Mouse (Mus musculus) CH12.LX (cell line): Measurements from ENCODE around the gene AW011738. TPM values are rescaled to one million over a fixed set of nuclear protein-coding genes. Genes with fewer than 3 reads are reported as not detected.

Source experiments
- DNase-seq: peaks from one replicate; pipeline ENCODE4 v3.0.0-alpha.2; 2013; ENCODE audit errors: extremely low read depth
- H3K27ac ChIP-seq: 2 replicates; pipeline ENCODE4 v1.5.1; 2012; ENCODE audit warnings: low read depth, mild to moderate bottlenecking, control low read depth, moderate library complexity; ENCODE audit not compliant: insufficient read depth
- H3K27me3 ChIP-seq: replicated peaks from 2 replicates; pipeline ENCODE3; 2012; ENCODE audit warnings: inconsistent platforms
- H3K36me3 ChIP-seq, 2 experiments: replicated peaks in 1 of 2; 2 replicates each; pipeline versions ENCODE3 to v1.6.1; 2012; ENCODE audit warnings: inconsistent platforms in 1 of 2, low read length in 1 of 2, mild to moderate bottlenecking in 1 of 2, mixed read lengths in 1 of 2, moderate library complexity in 1 of 2; ENCODE audit not compliant: control insufficient read depth in 1 of 2, insufficient read depth in 1 of 2
- H3K4me1 ChIP-seq, 2 experiments: 2 replicates each; pipeline ENCODE4 v1.6.1; 2012; ENCODE audit warnings: inconsistent platforms in 1 of 2, moderate library complexity in 1 of 2; ENCODE audit not compliant: insufficient read depth in 2 of 2, control insufficient read depth in 1 of 2
- H3K4me2 ChIP-seq: 2 replicates; pipeline ENCODE4 v1.6.1; 2012; ENCODE audit warnings: low read depth, mild to moderate bottlenecking, control low read depth; ENCODE audit not compliant: poor library complexity, insufficient read depth, severe bottlenecking
- H3K4me3 ChIP-seq, 3 experiments: fragments of 150-350 bp in 1 of 3; sonication (generic) in 1 of 3; replicated peaks in 1 of 3; 2 replicates each; pipeline versions ENCODE3 to v1.5.1; 2011 to 2012; ENCODE audit warnings: low read depth in 2 of 3, low read length in 2 of 3, mild to moderate bottlenecking in 2 of 3, moderate library complexity in 2 of 3, control low read depth in 1 of 3, improper control_type of control experiment in 1 of 3, inconsistent platforms in 1 of 3, mixed read lengths in 1 of 3; ENCODE audit not compliant: poor library complexity in 1 of 3
- H3K79me2 ChIP-seq: replicated peaks from 2 replicates; pipeline ENCODE4 v1.6.1; 2012; ENCODE audit warnings: mild to moderate bottlenecking, moderate library complexity; ENCODE audit not compliant: control insufficient read depth, poor library complexity, insufficient read depth, severe bottlenecking; ENCODE audit errors: extremely low read depth
- H3K9ac ChIP-seq: 2 replicates; pipeline ENCODE4 v1.6.1; 2012; ENCODE audit warnings: low read depth, mild to moderate bottlenecking, control low read depth, moderate library complexity; ENCODE audit not compliant: insufficient read depth
- H3K9me3 ChIP-seq: replicated peaks from 2 replicates; pipeline ENCODE3; 2012; ENCODE audit warnings: low read length, inconsistent platforms, mixed read lengths
- BHLHE40 ChIP-seq: IDR thresholded peaks from 2 replicates; pipeline ENCODE4 v1.6.1; 2011; ENCODE audit warnings: mild to moderate bottlenecking, low read depth, low read length, improper control_type of control experiment
- CHD1 ChIP-seq: IDR thresholded peaks from 2 replicates; pipeline ENCODE4 v1.6.1; 2012; ENCODE audit warnings: low read depth, low read length, improper control_type of control experiment, inconsistent platforms
- CTCF ChIP-seq, 2 experiments: IDR thresholded peaks in 1 of 2; conservative IDR thresholded peaks in 1 of 2; 2 replicates each; pipeline ENCODE4 v1.5.1; 2011 to 2012; ENCODE audit warnings: low read depth in 2 of 2, low read length in 2 of 2, improper control_type of control experiment in 1 of 2, inconsistent platforms in 1 of 2, mild to moderate bottlenecking in 1 of 2, moderate library complexity in 1 of 2
- E2F4 ChIP-seq: IDR thresholded peaks from 2 replicates; pipeline ENCODE4 v1.6.1; 2011; ENCODE audit warnings: low read depth, low read length, improper control_type of control experiment; ENCODE audit not compliant: insufficient replicate concordance
- ETS1 ChIP-seq: conservative IDR thresholded peaks from 2 replicates; pipeline ENCODE4 v1.6.1; 2012; ENCODE audit warnings: low read depth, mild to moderate bottlenecking, inconsistent platforms, low read length, improper control_type of control experiment, moderate library complexity
- GABPA ChIP-seq: IDR thresholded peaks from 2 replicates; pipeline ENCODE4 v1.6.1; 2012; ENCODE audit warnings: low read depth, low read length, improper control_type of control experiment, inconsistent platforms; ENCODE audit not compliant: insufficient replicate concordance
- HCFC1 ChIP-seq: IDR thresholded peaks from 2 replicates; pipeline ENCODE4 v1.6.1; 2012; ENCODE audit warnings: low read depth, mild to moderate bottlenecking, inconsistent platforms, low read length, improper control_type of control experiment
- IRF4 ChIP-seq: IDR thresholded peaks from 2 replicates; pipeline ENCODE4 v1.6.1; 2014; ENCODE audit warnings: low read depth, mild to moderate bottlenecking, inconsistent platforms, low read length, improper control_type of control experiment
- JUN ChIP-seq: IDR thresholded peaks from 2 replicates; pipeline ENCODE4 v1.6.1; 2011; ENCODE audit warnings: low read depth, mild to moderate bottlenecking, low read length, improper control_type of control experiment, moderate library complexity; ENCODE audit not compliant: insufficient read depth
- JUND ChIP-seq: conservative IDR thresholded peaks from 2 replicates; pipeline ENCODE4 v1.6.1; 2011; ENCODE audit warnings: low read depth, low read length, improper control_type of control experiment
- KAT2A ChIP-seq: IDR thresholded peaks from 2 replicates; pipeline ENCODE4 v1.6.1; 2012; ENCODE audit warnings: low read length, improper control_type of control experiment, inconsistent platforms; ENCODE audit not compliant: insufficient replicate concordance
- MAFK ChIP-seq: IDR thresholded peaks from 2 replicates; pipeline ENCODE4 v1.6.1; 2011; ENCODE audit warnings: low read length, improper control_type of control experiment; ENCODE audit not compliant: insufficient replicate concordance
- MAX ChIP-seq: IDR thresholded peaks from 2 replicates; pipeline ENCODE4 v1.6.1; 2011; ENCODE audit warnings: low read length, improper control_type of control experiment
- MXI1 ChIP-seq: IDR thresholded peaks from 2 replicates; pipeline ENCODE4 v1.6.1; 2011; ENCODE audit warnings: mild to moderate bottlenecking, low read depth, low read length, improper control_type of control experiment
- MYC ChIP-seq: IDR thresholded peaks from 2 replicates; pipeline ENCODE4 v1.6.1; 2011; ENCODE audit warnings: low read depth, mild to moderate bottlenecking, improper control_type of control experiment, low read length
- NELFE ChIP-seq: IDR thresholded peaks from 2 replicates; pipeline ENCODE4 v1.6.1; 2011; ENCODE audit warnings: low read depth, low read length, improper control_type of control experiment
- POLR2A ChIP-seq: IDR thresholded peaks from 2 replicates; pipeline ENCODE4 v1.6.1; 2011; ENCODE audit warnings: low read depth, mild to moderate bottlenecking, improper control_type of control experiment, low read length
- POLR2AphosphoS2 ChIP-seq: IDR thresholded peaks from 2 replicates; pipeline ENCODE4 v1.6.1; 2011; ENCODE audit warnings: low read depth, low read length, improper control_type of control experiment
- RAD21 ChIP-seq: IDR thresholded peaks from 2 replicates; pipeline ENCODE4 v1.6.1; 2011; ENCODE audit warnings: low read depth, mild to moderate bottlenecking, low read length, improper control_type of control experiment, moderate library complexity
- SIN3A ChIP-seq: IDR thresholded peaks from 2 replicates; pipeline ENCODE4 v1.6.1; 2012; ENCODE audit warnings: low read length, improper control_type of control experiment, inconsistent platforms
- SMC3 ChIP-seq: IDR thresholded peaks from 2 replicates; pipeline ENCODE4 v1.6.1; 2011; ENCODE audit warnings: low read depth, low read length, improper control_type of control experiment
- UBTF ChIP-seq: IDR thresholded peaks from 2 replicates; pipeline ENCODE4 v1.6.1; 2012; ENCODE audit warnings: low read depth, mild to moderate bottlenecking, inconsistent platforms, low read length, improper control_type of control experiment, moderate library complexity
- USF2 ChIP-seq: conservative IDR thresholded peaks from 2 replicates; pipeline ENCODE4 v1.6.1; 2011; ENCODE audit warnings: low read depth, low read length, improper control_type of control experiment
- ZC3H11A ChIP-seq: IDR thresholded peaks from 2 replicates; pipeline ENCODE4 v1.6.1; 2012; ENCODE audit warnings: low read depth, mild to moderate bottlenecking, inconsistent platforms, low read length, improper control_type of control experiment
- ZKSCAN1 ChIP-seq: IDR thresholded peaks from 2 replicates; pipeline ENCODE4 v1.6.1; 2012; ENCODE audit warnings: low read depth, inconsistent platforms, low read length, improper control_type of control experiment, borderline replicate concordance
- dilution Hi-C: fragments of 300-500 bp; cut with MboI; formaldehyde crosslinking; loops from 2 replicates; pipeline ENCODE4 v1.14.3; 2020; ENCODE audit warnings: low sequenced_read_pairs; ENCODE audit not compliant: extremely low pct_unique_long_range_greater_than_20kb, extremely low pct_ligation_motif_present
- in situ Hi-C: fragments of 300-500 bp; cut with MboI; formaldehyde crosslinking; loops from 3 replicates; pipeline ENCODE4 v1.14.3; 2019; ENCODE audit warnings: low sequenced_read_pairs, low pct_ligation_motif_present, low pct_unique_long_range_greater_than_20kb, mixed read lengths
- polyA plus RNA-seq: library from polyadenylated mRNA; unstranded; fragments of >175 nt; gene quantifications from 2 replicates; pipeline ENCODE4 v1.2.1, GENCODE M21; 2012; ENCODE audit warnings: low read depth; ENCODE audit not compliant: insufficient read length
- total RNA-seq, 2 experiments: library from RNA; depleted of rRNA; stranded (reverse); fragments of 300-350 nt in 1 of 2; fragments of >200 nt in 1 of 2; gene quantifications; 2 replicates each; pipeline ENCODE4 v1.2.3; 2012 to 2014

Gene AW011738
- total and polyA plus RNA-seq, 3 experiments: 0.15 to 1.6 (median 0.20) TPM

- Histone ChIP-seq H3K79me2 (no peaks in the 10 kb centered on the region), H3K4me2 (peak overlapping the region; percentile 53), H3K4me1 (peaks cover 8 to 33% of the 10 kb centered on the region in 2 experiments), H3K4me3 (peak overlapping the region; percentile 23 to 96 (median 63)), H3K27ac (no peak overlapping the region), H3K9ac (peak overlapping the region; percentile 21), H3K27me3 (peaks cover 15% of the 10 kb centered on the region), H3K36me3 (no peaks in the 10 kb centered on the region), H3K9me3 (no peaks in the 10 kb centered on the region)
- in situ Hi-C loops: no loop called here
- DNase-seq: no peak
- dilution Hi-C loops: no loop called here
- TF ChIP-seq MAX (no peak), RAD21 (no peak), SMC3 (no peak), BHLHE40 (no peak), MAFK (no peak), POLR2AphosphoS2 (no peak), ETS1 (no peak), POLR2A (no peak), MXI1 (no peak), GABPA (no peak), UBTF (no peak), USF2 (no peak)
These were observed 6.9 kb upstream of the AW011738 start for GRCm38 (mm10) chr4:156195927-156196870.

- in situ Hi-C loops (no loop called here), dilution Hi-C loops (no loop called here)
- no peaks in the 10 kb centered on the region for H3K36me3 ChIP-seq
- H3K4me1 ChIP-seq: peaks cover 9 to 34% of the 10 kb centered on the region in 2 experiments
- TF ChIP-seq IRF4 (no peak), POLR2A (peak; percentile 23; the same call in 1 of the 2 replicates), BHLHE40 (no peak), UBTF (peak; percentile 37; the same call in 1 of the 2 replicates), MAX (no peak), SIN3A (peak; percentile 36; the same call in 1 of the 2 replicates), CTCF (conservative IDR thresholded peaks at IDR 0.05 in 1 of 2, IDR thresholded peaks at IDR 0.05 in 1 of 2; ENCODE audit: low read depth in 2 of 2, low read length in 2 of 2) (no peak), ZC3H11A (no peak), JUND (no peak), USF2 (no peak), HCFC1 (0 out of 2 replicates have a peak, but pooled peaks have one; percentile 6), KAT2A (no peak), RAD21 (no peak), ZKSCAN1 (no peak), JUN (no peak), NELFE (no peak), POLR2AphosphoS2 (no peak), MXI1 (no peak; the same call in 1 of the 2 replicates), E2F4 (no peak), CHD1 (no peak), MYC (no peak)
- H3K4me2 ChIP-seq: peak within 1 kb of the TSS; percentile 53
- DNase-seq: no peak
- peak within 1 kb of the TSS; percentile 58 for H3K27ac ChIP-seq
- H3K9me3 ChIP-seq: no peaks in the 10 kb centered on the region
- peak within 1 kb of the TSS; percentile 53 to 96 (median 63) for H3K4me3 ChIP-seq
- no peaks in the 10 kb centered on the region for H3K79me2 ChIP-seq
- H3K27me3 ChIP-seq: peaks cover 19% of the 10 kb centered on the region
- H3K9ac ChIP-seq: peak within 1 kb of the TSS; percentile 35
These were observed 5.8 kb upstream of the AW011738 start, which contains the start of gene Agrn for GRCm38 (mm10) chr4:156197131-156197828. Agrn (minus strand) TSS chr4:156197488.
